Mouse (Mus musculus): ENCODE measurements around the gene Mcm3ap.

DNA sequence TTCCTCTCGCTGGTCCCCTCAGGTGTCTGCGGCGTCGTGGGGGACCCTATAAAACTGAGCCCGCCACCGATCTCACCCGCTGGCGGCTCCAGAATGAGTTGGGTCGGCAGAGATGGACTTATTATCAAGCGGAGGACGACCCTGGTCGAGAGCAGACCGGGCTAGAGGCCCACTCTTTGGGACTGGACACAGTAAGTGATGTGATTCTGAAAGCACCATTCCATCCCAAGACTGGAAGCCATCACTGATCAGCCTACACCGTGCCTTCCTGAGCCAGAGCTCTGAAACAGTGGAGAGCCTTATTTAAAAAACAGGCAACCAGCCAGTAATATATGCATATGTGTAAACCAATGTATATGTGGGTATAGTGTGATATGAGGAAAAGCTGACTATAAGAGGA is 63.1 kb downstream of the Mcm3ap start:
- TF ChIP-seq CTCF (IDR thresholded peaks at IDR 0.05; ENCODE audit: low read depth) (no peak), EP300 (IDR thresholded peaks at IDR 0.05; ENCODE audit: low read depth) (no peak)

All from liver, embryonic 14.5 days (tissue).